Mouse (Mus musculus) stomach, embryonic 14.5 days (tissue): Measurements from ENCODE around the gene Abcd3. TPM values are rescaled to one million over a fixed set of nuclear protein-coding genes. Genes with fewer than 3 reads are reported as not detected.

Experiments
- ATAC-seq: fragments of 200-750 bp; cut with Nextera tagmentation; 2 replicates; pipeline ENCODE4 v1.8.0; 2017; ENCODE audit warnings: low read depth, moderate TSS enrichment; ENCODE audit not compliant: insufficient number of reproducible peaks, insufficient read depth, low FRiP score
- H3K27ac ChIP-seq: fragments of 300-500 bp; sonication (generic); 2 replicates; pipeline ENCODE4 v1.5.1; 2014; ENCODE audit warnings: mild to moderate bottlenecking, low read length, moderate library complexity, mixed read lengths
- H3K27me3 ChIP-seq: fragments of 300-500 bp; sonication (generic); 2 replicates; pipeline ENCODE4 v1.6.1; 2014; ENCODE audit warnings: low read length, control low read depth, mixed read lengths; ENCODE audit not compliant: control insufficient read depth, insufficient read depth
- H3K36me3 ChIP-seq: fragments of 300-500 bp; sonication (generic); 2 replicates; pipeline ENCODE4 v1.6.1; 2014; ENCODE audit warnings: mild to moderate bottlenecking, control low read depth, low read length, moderate library complexity, mixed read lengths; ENCODE audit not compliant: control insufficient read depth, insufficient read depth
- H3K4me1 ChIP-seq: fragments of 300-500 bp; sonication (generic); 2 replicates; pipeline ENCODE4 v1.6.1; 2014; ENCODE audit warnings: low read length, control low read depth, mixed read lengths; ENCODE audit not compliant: control insufficient read depth, insufficient read depth
- H3K4me2 ChIP-seq: fragments of 300-500 bp; sonication (generic); replicated peaks from 2 replicates; pipeline ENCODE4 v1.6.1; 2014; ENCODE audit warnings: low read depth, low read length, control low read depth
- H3K4me3 ChIP-seq: fragments of 300-500 bp; sonication (generic); 2 replicates; pipeline ENCODE4 v1.5.1; 2014; ENCODE audit warnings: low read depth, low read length, control low read depth
- H3K9ac ChIP-seq: fragments of 300-500 bp; sonication (generic); replicated peaks from 2 replicates; pipeline ENCODE4 v1.6.1; 2014; ENCODE audit warnings: low read depth, mild to moderate bottlenecking, control low read depth, low read length, moderate library complexity, mixed read lengths
- H3K9me3 ChIP-seq: fragments of 300-500 bp; sonication (generic); 2 replicates; pipeline ENCODE4 v1.6.1; 2016; ENCODE audit warnings: low read depth, low read length, control low read depth; ENCODE audit not compliant: control insufficient read depth
- WGBS: fragments of 180-500 bp; shearing (Covaris S2); extraction: QIAGEN DNeasy Blood & Tissue Kit; methylation state at CpG from one replicate; pipeline ENCODE4 v1.1.7; 2014; 5-methylcytosine and 5-hydroxymethylcytosine counted together
- polyA plus RNA-seq: library from polyadenylated mRNA; unstranded; fragments of >200 nt; fragmentation: Nextera tagmentation; extraction: Ambion mirVana; gene quantifications from 2 replicates; pipeline ENCODE4 v1.2.1, GENCODE M21; 2014

The Abcd3 gene
- polyA plus RNA-seq, 1 experiment from 2014 or later, result 86.2 TPM

DNA sequence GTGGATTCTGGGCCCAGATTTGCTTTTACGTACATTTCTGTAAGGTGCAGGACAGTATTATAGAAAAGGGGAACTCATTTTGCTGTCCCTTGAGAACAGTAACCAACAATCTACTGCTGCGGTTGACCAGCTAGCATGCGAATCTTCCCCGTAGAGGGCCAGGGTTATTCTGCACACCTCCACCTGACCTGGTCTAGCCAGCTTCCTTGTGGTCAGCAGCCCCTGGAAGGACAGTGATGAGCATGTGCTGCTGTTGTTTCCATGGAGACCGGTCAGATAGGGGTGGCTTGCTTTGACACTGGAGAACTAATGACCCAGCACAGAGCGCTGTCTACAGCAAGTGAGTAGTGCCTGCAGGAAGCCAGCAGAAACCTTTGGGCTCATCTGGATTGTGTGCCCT is 29.6 kb upstream of the Abcd3 start:
- H3K4me1 ChIP-seq, result no peaks in the 10 kb centered on the region
- no peaks in the 10 kb centered on the region for H3K9me3 ChIP-seq
- no peak overlapping the region for H3K4me3 ChIP-seq
- no peaks in the 10 kb centered on the region for H3K27me3 ChIP-seq
- no peak overlapping the region for H3K9ac ChIP-seq
- no peaks in the 10 kb centered on the region for H3K36me3 ChIP-seq
- H3K4me2 ChIP-seq, result no peak overlapping the region
- ATAC-seq, result no peak
- WGBS, result 85% methylated on average over 6 of the region's 6 CpGs
- no peak overlapping the region for H3K27ac ChIP-seq

DNA sequence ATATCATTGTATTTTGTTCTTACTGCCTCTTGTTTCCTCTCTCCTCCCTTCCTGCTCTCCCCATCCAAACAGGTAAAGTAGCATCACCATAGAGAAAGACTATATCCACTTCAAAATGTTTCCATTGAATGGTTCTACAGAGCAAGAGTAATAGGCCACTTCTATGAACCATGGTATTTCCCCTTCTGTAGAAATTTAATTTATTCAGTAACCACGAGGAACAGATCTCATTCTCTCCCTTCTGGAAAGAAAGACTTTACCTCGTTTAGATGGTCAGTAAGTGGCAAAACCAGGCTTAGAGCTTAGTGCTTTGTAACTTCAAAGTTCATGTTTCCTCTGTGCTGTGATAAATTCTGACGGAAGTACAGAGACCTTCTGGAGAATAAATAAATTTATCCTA is 28.9 kb upstream of the Abcd3 start:
- Histone ChIP-seq H3K9me3 (no peaks in the 10 kb centered on the region), H3K27me3 (no peaks in the 10 kb centered on the region), H3K4me1 (no peaks in the 10 kb centered on the region), H3K36me3 (no peaks in the 10 kb centered on the region), H3K27ac (no peak overlapping the region), H3K9ac (no peak overlapping the region), H3K4me2 (no peak overlapping the region), H3K4me3 (no peak overlapping the region)
- no peak for ATAC-seq
- WGBS, result 74% methylated on average over 3 of the region's 3 CpGs

DNA sequence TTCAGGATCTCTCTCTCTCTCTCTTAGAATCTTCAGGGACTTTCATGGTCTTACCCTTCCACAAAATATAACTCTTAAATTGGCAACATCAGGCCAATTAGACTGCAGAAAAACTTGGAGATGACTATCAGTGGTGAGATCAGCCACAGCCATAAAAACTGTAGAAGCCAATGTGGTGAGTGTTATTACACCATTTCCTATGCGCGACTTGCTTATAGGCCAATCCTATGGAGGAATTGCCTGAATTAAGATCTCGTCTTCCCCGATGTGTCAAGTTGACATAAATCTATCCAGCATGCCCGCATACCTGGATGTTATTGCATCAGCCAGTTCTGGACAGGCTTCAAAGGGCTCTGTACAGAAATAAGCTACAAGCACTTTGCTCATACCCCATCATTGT is 28.2 kb upstream of the Abcd3 start:
- Histone ChIP-seq H3K9me3 (no peaks in the 10 kb centered on the region), H3K9ac (no peak overlapping the region), H3K36me3 (no peaks in the 10 kb centered on the region), H3K4me3 (no peak overlapping the region), H3K4me2 (no peak overlapping the region), H3K27ac (no peak overlapping the region), H3K4me1 (no peaks in the 10 kb centered on the region), H3K27me3 (no peaks in the 10 kb centered on the region)
- WGBS, result 88% methylated on average over 5 of the region's 5 CpGs
- ATAC-seq, result no peak

GRCm38 (mm10) chr3:121842306-121842860 is 27.3 kb upstream of the Abcd3 start:
- no peak for ATAC-seq
- Histone ChIP-seq H3K9me3 (no peaks in the 10 kb centered on the region), H3K4me1 (no peaks in the 10 kb centered on the region)

GRCm38 (mm10) chr3:121841412-121842014 is 26.4 kb upstream of the Abcd3 start:
- no peak for ATAC-seq

More at GRCm38 (mm10) chr3:121842306-121842860, 27.3 kb upstream of the Abcd3 start:
- Histone ChIP-seq H3K27ac (no peak overlapping the region), H3K27me3 (no peaks in the 10 kb centered on the region), H3K4me3 (no peak overlapping the region), H3K9ac (no peak overlapping the region), H3K4me2 (no peak overlapping the region), H3K36me3 (no peaks in the 10 kb centered on the region)
- WGBS, result 39% methylated on average over 7 of the region's 7 CpGs

GRCm38 (mm10) chr3:121840351-121840750 is 25.2 kb upstream of the Abcd3 start:
- no peaks in the 10 kb centered on the region for H3K36me3 ChIP-seq
- H3K4me1 ChIP-seq, result no peaks in the 10 kb centered on the region
- H3K9me3 ChIP-seq, result no peaks in the 10 kb centered on the region
- no peak overlapping the region for H3K4me2 ChIP-seq
- ATAC-seq, result no peak
- 80% methylated on average over 8 of the region's 8 CpGs for WGBS
- H3K9ac ChIP-seq, result no peak overlapping the region
- H3K27ac ChIP-seq, result no peak overlapping the region
- H3K27me3 ChIP-seq, result no peaks in the 10 kb centered on the region
- H3K4me3 ChIP-seq, result no peak overlapping the region

More at GRCm38 (mm10) chr3:121841412-121842014, 26.4 kb upstream of the Abcd3 start:
- H3K27me3 ChIP-seq, result no peaks in the 10 kb centered on the region
- no peaks in the 10 kb centered on the region for H3K4me1 ChIP-seq
- no peak overlapping the region for H3K9ac ChIP-seq
- no peaks in the 10 kb centered on the region for H3K9me3 ChIP-seq
- H3K4me2 ChIP-seq, result no peak overlapping the region
- no peak overlapping the region for H3K27ac ChIP-seq
- no peak overlapping the region for H3K4me3 ChIP-seq
- no peaks in the 10 kb centered on the region for H3K36me3 ChIP-seq
- 72% methylated on average over 9 of the region's 9 CpGs for WGBS

DNA sequence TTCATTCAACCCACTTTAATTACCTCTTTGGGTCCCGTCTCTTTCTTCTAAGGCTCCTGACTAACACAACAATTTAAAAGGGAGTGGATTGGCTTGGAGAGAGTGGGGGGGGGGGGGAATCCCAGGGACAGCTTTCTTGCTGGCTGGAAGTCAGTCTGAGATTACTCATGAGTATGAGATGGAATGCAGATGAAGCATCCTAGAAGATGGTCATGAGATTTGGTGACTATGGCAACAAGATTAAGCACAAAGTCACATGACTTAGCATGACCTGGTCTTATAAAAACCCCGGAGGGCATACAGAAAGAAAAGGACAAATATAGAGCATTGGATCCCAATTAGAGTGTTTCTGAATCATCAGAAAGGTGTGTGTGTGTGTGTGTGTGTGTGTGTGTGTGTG is 19.6 kb upstream of the Abcd3 start:
- Histone ChIP-seq H3K4me3 (no peak overlapping the region), H3K4me1 (no peaks in the 10 kb centered on the region), H3K9ac (no peak overlapping the region), H3K36me3 (no peaks in the 10 kb centered on the region), H3K4me2 (no peak overlapping the region), H3K9me3 (no peaks in the 10 kb centered on the region), H3K27ac (no peak overlapping the region), H3K27me3 (no peaks in the 10 kb centered on the region)
- no peak for ATAC-seq
- WGBS, result 63% methylated on average over 2 of the region's 2 CpGs

- no peaks in the 10 kb centered on the region for H3K36me3 ChIP-seq
- no peaks in the 10 kb centered on the region for H3K9me3 ChIP-seq
- H3K9ac ChIP-seq, result no peak overlapping the region
- H3K27me3 ChIP-seq, result no peaks in the 10 kb centered on the region
- ATAC-seq, result no peak
- no peaks in the 10 kb centered on the region for H3K4me1 ChIP-seq
- WGBS, result 66% methylated on average over 4 of the region's 4 CpGs
- no peak overlapping the region for H3K27ac ChIP-seq
- no peak overlapping the region for H3K4me2 ChIP-seq
- H3K4me3 ChIP-seq, result no peak overlapping the region
Measured at GRCm38 (mm10) chr3:121834250-121834649, 19.1 kb upstream of the Abcd3 start.

DNA sequence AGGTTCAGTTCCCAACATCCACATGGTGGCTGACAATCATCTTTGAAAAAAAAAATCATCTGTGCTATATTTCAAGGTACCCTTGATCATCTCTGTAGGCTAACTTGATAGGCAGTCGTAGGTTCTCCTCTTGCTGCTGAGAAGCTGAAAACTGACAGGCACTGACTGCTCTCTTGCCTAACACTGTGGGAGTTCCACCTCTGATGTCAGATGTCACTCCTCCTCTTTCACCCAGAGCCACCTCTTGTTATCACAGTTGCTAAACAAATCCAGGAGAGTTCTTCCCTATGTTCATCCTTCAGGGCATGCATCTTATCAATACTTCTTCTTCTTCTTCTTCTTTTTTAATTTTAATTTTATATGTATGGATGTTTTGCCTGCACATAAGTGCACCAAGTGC is 10.0 kb upstream of the Abcd3 start:
- H3K36me3 ChIP-seq, result no peaks in the 10 kb centered on the region
- no peak overlapping the region for H3K27ac ChIP-seq
- no peak overlapping the region for H3K4me3 ChIP-seq
- no peak for ATAC-seq
- H3K9ac ChIP-seq, result no peak overlapping the region
- H3K4me2 ChIP-seq, result no peak overlapping the region
- H3K27me3 ChIP-seq, result no peaks in the 10 kb centered on the region
- no peaks in the 10 kb centered on the region; the same call in 1 of the 2 replicates for H3K9me3 ChIP-seq
- 79% methylated on average over 1 of the region's 1 CpGs for WGBS
- peaks cover 4% of the 10 kb centered on the region; the same call in 1 of the 2 replicates for H3K4me1 ChIP-seq
